Mouse (Mus musculus) limb, embryonic 12.5 days (tissue): ENCODE data around the gene Dnajb1. TPM values are rescaled to one million over a fixed set of nuclear protein-coding genes. Genes with fewer than 3 reads are reported as not detected.

Source experiments
- ATAC-seq: fragments of 200-750 bp; cut with Nextera tagmentation; 2 replicates; pipeline ENCODE4 v1.8.0; 2017; ENCODE audit warnings: low read depth, moderate TSS enrichment; ENCODE audit not compliant: insufficient number of reproducible peaks, insufficient read depth, low FRiP score, low TSS enrichment
- H3K27ac ChIP-seq: fragments of 300-500 bp; sonication (generic); 2 replicates; pipeline ENCODE4 v1.5.1; 2016; ENCODE audit warnings: mild to moderate bottlenecking, moderate library complexity
- H3K27me3 ChIP-seq: fragments of 300-500 bp; sonication (generic); 2 replicates; pipeline ENCODE4 v1.6.1; 2016; ENCODE audit warnings: mild to moderate bottlenecking, moderate library complexity
- H3K36me3 ChIP-seq: fragments of 300-500 bp; sonication (generic); 2 replicates; pipeline ENCODE4 v1.6.1; 2016; ENCODE audit warnings: mild to moderate bottlenecking, moderate library complexity
- H3K4me1 ChIP-seq: fragments of 300-500 bp; sonication (generic); replicated peaks from 2 replicates; pipeline ENCODE4 v1.6.1; 2016
- H3K4me2 ChIP-seq: fragments of 300-500 bp; sonication (generic); 2 replicates; pipeline ENCODE4 v1.6.1; 2016; ENCODE audit warnings: mild to moderate bottlenecking, moderate library complexity
- H3K4me3 ChIP-seq: fragments of 300-500 bp; sonication (generic); replicated peaks from 2 replicates; pipeline ENCODE4 v1.5.1; 2016; ENCODE audit warnings: mild to moderate bottlenecking
- H3K9ac ChIP-seq: fragments of 300-500 bp; sonication (generic); replicated peaks from 2 replicates; pipeline ENCODE4 v1.6.1; 2016; ENCODE audit warnings: mild to moderate bottlenecking, moderate library complexity
- H3K9me3 ChIP-seq: fragments of 300-500 bp; sonication (generic); 2 replicates; pipeline ENCODE4 v1.6.1; 2016; ENCODE audit warnings: mild to moderate bottlenecking, moderate library complexity
- WGBS: fragments of 180-500 bp; shearing (Covaris S2); methylation state at CpG from one replicate; pipeline ENCODE4 v1.1.7; 2016; 5-methylcytosine and 5-hydroxymethylcytosine counted together
- polyA plus RNA-seq: library from polyadenylated mRNA; unstranded; fragments of >200 nt; fragmentation: Nextera tagmentation; extraction: Ambion mirVana; gene quantifications from 2 replicates; pipeline ENCODE4 v1.2.1, GENCODE M21; 2016

Dnajb1 gene
- polyA plus RNA-seq, 1 experiment from 2014 or later, result 72.8 TPM

DNA sequence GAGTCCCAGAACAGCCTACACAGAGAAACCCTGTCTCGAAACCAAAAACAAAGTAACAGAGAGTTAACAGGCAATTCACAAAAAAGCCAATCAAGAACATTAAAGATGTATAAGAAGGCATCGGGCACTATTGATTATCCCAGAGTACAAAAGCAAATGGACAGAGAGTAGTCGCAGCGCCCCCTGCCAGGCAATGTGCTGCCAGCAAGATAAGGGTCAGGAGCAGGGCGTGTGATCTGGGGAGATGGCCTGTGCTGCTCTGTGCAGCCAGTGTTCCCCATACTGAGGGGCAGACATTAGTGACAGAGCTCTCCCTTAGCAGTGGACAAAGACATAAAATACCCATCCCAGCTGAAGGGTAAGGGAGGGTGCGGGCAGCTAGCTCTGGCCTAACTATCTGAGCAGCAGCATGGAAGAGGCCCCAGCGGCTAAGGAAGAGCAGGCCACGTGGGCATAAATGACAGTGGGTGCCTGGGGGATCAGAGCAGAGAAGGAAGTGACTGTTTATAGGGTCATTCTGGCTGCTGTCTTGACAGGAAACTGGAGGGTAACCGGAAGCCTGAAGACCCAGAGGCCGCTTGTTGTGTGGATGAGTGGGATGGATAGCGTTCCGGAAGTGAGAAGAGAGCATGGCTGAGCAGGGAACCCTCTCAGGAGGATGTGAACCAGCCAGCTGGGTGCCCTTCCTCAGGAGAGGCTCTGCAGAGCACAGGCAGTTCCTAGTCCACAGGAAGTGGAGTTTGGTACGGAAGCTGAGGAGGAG, 48.7 kb downstream of the Dnajb1 start:
- peaks cover 31% of the 10 kb centered on the region; the same call in 1 of the 2 replicates for H3K36me3 ChIP-seq

DNA sequence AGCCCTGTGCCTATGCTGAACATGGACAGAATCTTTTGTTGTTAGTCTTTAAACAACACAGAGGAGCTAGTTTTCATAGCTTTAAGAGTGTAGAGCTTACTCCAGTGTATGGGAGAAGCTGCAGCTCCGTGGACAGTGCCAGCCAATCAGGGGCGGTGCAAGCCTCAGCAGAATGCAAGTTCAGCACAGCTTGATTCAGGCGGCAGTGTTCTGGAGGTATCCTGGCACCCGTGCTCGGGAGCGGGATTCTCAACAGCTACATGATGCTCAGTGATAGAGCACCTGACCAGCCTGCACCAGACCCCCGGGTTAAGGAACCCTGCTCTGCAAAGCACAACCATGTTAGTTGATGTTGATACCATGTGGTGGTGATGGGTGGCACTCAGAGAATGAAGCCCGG, 52.6 kb downstream of the Dnajb1 start:
- WGBS, result 5% methylated on average over 8 of the region's 8 CpGs
- Histone ChIP-seq H3K9me3 (no peaks in the 10 kb centered on the region), H3K4me2 (peak overlapping the region; percentile 45), H3K27me3 (no peaks in the 10 kb centered on the region), H3K4me1 (peaks cover 41% of the 10 kb centered on the region), H3K4me3 (no peak overlapping the region), H3K36me3 (peaks cover 50% of the 10 kb centered on the region; the same call in 1 of the 2 replicates), H3K9ac (peak overlapping the region; percentile 40; the same call in 1 of the 2 replicates), H3K27ac (peak overlapping the region; percentile 66; the same call in 1 of the 2 replicates)
- ATAC-seq, result peak; percentile 4

More for the DNA sequence above, 48.7 kb downstream of the Dnajb1 start:
- Histone ChIP-seq H3K27me3 (no peaks in the 10 kb centered on the region), H3K4me2 (no peak overlapping the region), H3K9ac (no peak overlapping the region), H3K4me1 (peaks cover 38% of the 10 kb centered on the region), H3K27ac (no peak overlapping the region), H3K9me3 (no peaks in the 10 kb centered on the region), H3K4me3 (no peak overlapping the region)
- WGBS, result 78% methylated on average over 13 of the region's 13 CpGs
- ATAC-seq, result no peak

DNA sequence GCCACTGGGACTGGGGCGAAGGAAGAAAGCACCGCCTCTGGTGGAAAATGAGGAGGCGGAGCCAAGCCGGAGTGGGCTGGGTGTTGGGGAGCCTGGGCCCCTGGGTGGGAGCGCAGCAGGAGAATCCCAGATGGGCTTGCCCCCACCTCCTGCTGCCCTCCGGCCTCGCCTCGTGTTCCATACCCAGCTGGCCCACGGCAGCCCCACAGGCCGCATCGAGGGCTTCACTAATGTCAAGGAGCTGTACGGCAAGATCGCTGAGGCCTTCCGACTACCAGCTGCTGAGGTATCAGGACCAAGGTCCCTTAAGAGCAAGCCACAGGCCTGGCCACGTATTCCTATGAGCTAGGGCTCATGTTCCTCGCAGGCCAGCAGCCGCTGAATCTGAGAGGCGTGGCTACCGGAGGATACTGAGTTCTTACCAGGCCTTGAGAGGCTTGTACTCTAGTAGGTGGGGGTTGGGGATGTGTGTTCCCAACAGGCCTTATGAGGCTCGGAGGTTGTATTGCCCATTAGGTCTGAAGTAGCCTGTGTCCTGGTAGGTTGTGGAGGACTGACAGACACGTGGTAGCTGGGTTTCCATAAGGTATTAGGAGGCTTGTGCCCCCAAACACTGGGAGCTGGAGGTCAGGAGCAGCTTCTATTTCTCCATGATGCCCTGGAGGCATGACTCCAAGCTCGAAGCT, 53.1 kb downstream of the Dnajb1 start:
- H3K27me3 ChIP-seq, result no peaks in the 10 kb centered on the region
- H3K36me3 ChIP-seq, result peaks cover 44% of the 10 kb centered on the region; the same call in 1 of the 2 replicates
- peak overlapping the region; percentile 66 for H3K27ac ChIP-seq
- peak overlapping the region; percentile 40 for H3K9ac ChIP-seq
- H3K4me3 ChIP-seq, result peak overlapping the region; percentile 15
- WGBS, result 10% methylated on average over 22 of the region's 22 CpGs
- H3K4me1 ChIP-seq, result peaks cover 47% of the 10 kb centered on the region
- H3K9me3 ChIP-seq, result no peaks in the 10 kb centered on the region
- ATAC-seq, result peak; percentile 12
- peak overlapping the region; percentile 45 for H3K4me2 ChIP-seq

Other genes starting within 250 kb of the Dnajb1 start
- 3.1 and 3.8 TPM in 2 replicates for gene Clgn, start 218.3 kb upstream of the Dnajb1 start, polyA plus RNA-seq
- gene Scoc, start 149.8 kb upstream of the Dnajb1 start, polyA plus RNA-seq, result 109 and 127 TPM in 2 replicates
- not detected in 2 replicates for gene Olfr370, start 72.4 kb upstream of the Dnajb1 start, polyA plus RNA-seq
- 302 and 305 TPM in 2 replicates for gene Ndufb7, start 41.5 kb upstream of the Dnajb1 start, polyA plus RNA-seq
- gene Tecr, start 222 bp upstream of the Dnajb1 start, polyA plus RNA-seq, result 577 and 580 TPM in 2 replicates
- gene Gipc1, start 44.5 kb downstream of the Dnajb1 start, polyA plus RNA-seq, result 179 and 185 TPM in 2 replicates
- 0.63 and 0.90 TPM in 2 replicates for gene Ptger1, start 58.5 kb downstream of the Dnajb1 start, polyA plus RNA-seq
- 36.8 and 37.4 TPM in 2 replicates for gene Pkn1, start 91.0 kb downstream of the Dnajb1 start, polyA plus RNA-seq
- 155 and 164 TPM in 2 replicates for gene Ddx39, start 107.0 kb downstream of the Dnajb1 start, polyA plus RNA-seq
- 24.2 and 28.0 TPM in 2 replicates for gene Adgre5, start 133.1 kb downstream of the Dnajb1 start, polyA plus RNA-seq